Mouse (Mus musculus): ENCODE results near the gene Zfp541. TPM values are rescaled to one million over a fixed set of nuclear protein-coding genes. Genes with fewer than 3 reads are reported as not detected.

The Zfp541 gene
- polyA plus RNA-seq (2012; rRNA removed), result 0.09 and 0.18 TPM in 2 replicates

DNA sequence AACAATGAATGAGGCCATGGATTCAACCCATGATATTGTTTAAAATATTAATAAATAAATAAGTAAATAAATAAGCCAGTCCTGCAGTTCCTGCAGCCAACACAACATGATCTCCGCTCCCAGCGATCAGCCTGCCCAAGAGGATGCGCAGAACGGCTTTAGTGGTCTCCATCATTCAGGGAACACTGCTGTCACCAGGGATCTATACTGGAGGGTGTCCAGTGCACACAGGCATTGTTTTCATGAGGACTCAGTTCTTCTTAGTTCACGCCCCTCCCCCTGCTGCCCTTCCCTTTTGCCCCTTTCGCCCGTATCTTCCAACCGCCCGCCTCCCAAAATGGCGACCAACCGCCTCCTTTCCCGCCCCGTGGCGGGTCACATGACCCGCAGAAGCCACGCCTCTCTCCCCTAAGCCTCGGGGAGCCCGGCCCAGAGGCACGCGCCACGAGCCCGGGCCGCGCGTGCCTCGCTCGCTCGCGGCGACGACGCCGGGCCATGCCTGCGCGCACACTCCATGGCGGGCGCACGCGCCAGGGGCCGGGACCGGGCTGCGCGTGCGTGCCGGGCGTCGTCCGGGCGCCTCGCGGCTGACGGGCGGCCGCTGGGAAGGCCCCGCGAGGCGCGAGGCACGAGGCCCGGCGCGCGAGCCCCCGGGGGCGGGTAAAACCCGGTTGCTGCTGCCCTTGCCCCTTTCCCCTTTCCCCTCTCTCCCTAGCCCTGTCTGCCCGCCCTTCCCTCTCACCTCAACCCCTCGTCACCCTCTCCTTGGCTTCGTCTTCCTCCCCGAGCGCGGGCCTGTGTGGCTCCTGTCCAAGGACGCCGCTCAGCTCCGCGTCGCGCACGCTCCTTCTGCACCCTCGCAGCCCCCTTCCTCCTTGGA lies at the start of gene Zfp541:
TSS of gene Zfp541 (plus strand) at position 596 of the 880 bp plus-strand sequence.
- DNase-seq (ENCODE audit: low read depth), result no peak
- no peak for TF ChIP-seq CTCF (IDR thresholded peaks at IDR 0.05; ENCODE audit: borderline replicate concordance, extremely low read depth, insufficient read depth, insufficient read length)
- TF ChIP-seq POLR2A (IDR thresholded peaks at IDR 0.05; ENCODE audit: borderline replicate concordance, extremely low read depth, insufficient read depth, insufficient read length, poor library complexity, severe bottlenecking), result no peak

DNA sequence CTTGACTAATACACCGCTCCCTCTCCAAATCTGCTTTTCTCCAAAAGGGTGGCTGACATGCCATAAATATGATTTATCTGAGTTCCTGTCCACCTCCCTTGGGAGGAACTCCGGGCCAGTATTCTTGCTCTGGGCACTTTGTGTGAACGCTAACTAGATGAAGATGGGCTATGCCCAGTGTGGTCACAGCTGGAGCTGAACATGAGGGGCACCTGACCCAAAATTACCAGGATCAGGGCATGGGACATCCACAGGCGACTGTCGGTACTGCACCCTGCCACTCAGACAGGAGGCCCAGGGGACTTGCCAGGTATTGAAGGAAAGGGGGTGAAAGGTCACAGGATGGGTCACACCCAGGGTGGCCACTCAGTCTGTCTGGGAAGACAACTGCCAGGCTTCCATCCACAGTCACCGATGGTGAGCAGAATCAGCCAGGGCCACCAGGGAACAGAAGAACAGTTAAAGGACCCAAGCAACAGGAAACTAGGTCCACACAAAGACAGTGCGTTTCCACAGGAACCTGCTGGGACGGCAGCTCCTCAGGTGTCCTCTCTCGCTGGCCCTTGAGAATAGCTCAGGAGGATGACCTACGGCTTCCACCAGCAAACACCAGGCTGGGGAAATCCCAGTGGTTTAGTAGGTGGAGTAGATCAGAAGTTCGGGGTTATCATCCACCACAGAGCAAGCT lies 48.9 kb upstream of the Zfp541 start:
- DNase-seq (ENCODE audit: low read depth), result no peak
- TF ChIP-seq POLR2A (IDR thresholded peaks at IDR 0.05; ENCODE audit: borderline replicate concordance, extremely low read depth, insufficient read depth, insufficient read length, poor library complexity, severe bottlenecking) (no peak), CTCF (IDR thresholded peaks at IDR 0.05; ENCODE audit: borderline replicate concordance, extremely low read depth, insufficient read depth, insufficient read length) (peak; percentile 56; the same call in 1 of the 2 replicates)

GRCm38 (mm10) chr7:16013722-16014275 lies 47.8 kb upstream of the Zfp541 start:
- TF ChIP-seq CTCF (IDR thresholded peaks at IDR 0.05; ENCODE audit: borderline replicate concordance, extremely low read depth, insufficient read depth, insufficient read length) (no peak), POLR2A (IDR thresholded peaks at IDR 0.05; ENCODE audit: borderline replicate concordance, extremely low read depth, insufficient read depth, insufficient read length, poor library complexity, severe bottlenecking) (no peak)
- no peak for DNase-seq (ENCODE audit: low read depth)

DNA sequence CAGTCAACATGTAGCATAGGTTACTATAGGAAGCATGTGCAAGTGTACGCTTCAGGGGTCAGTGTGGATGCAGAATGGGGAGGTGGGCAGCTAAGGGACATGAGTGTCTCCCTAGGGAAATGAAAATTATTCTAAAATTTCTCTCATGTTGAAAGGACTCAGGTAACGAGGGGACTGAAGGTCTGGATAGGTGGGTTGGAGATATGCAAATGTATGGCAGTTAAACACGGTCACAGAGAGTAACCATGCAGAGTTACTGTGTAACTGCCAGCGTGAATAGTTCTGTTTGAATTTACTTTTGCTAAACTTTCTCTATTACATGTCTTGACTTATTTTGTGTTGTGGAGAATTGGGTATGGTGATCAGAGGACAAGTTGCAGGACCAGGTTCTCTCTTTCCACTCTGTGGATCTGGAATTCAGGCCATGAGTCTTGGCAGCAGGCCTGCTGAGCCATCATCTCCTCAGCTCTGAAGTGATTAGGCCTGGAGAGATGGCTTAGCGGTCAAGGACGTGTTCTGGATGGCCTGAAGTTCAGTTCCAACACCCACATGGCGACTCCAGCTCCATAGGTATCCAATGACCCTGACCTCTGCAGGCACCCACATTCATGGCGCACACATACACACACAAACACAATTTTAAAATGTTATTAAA lies 47.0 kb upstream of the Zfp541 start:
- TF ChIP-seq CTCF (IDR thresholded peaks at IDR 0.05; ENCODE audit: borderline replicate concordance, extremely low read depth, insufficient read depth, insufficient read length), result no peak
- TF ChIP-seq POLR2A (IDR thresholded peaks at IDR 0.05; ENCODE audit: borderline replicate concordance, extremely low read depth, insufficient read depth, insufficient read length, poor library complexity, severe bottlenecking), result no peak
- no peak for DNase-seq (ENCODE audit: low read depth)

- DNase-seq (ENCODE audit: low read depth), result no peak
- TF ChIP-seq CTCF (IDR thresholded peaks at IDR 0.05; ENCODE audit: borderline replicate concordance, extremely low read depth, insufficient read depth, insufficient read length), result no peak
- no peak for TF ChIP-seq POLR2A (IDR thresholded peaks at IDR 0.05; ENCODE audit: borderline replicate concordance, extremely low read depth, insufficient read depth, insufficient read length, poor library complexity, severe bottlenecking)
Measured at GRCm38 (mm10) chr7:16015384-16015783, 46.2 kb upstream of the Zfp541 start.

DNA sequence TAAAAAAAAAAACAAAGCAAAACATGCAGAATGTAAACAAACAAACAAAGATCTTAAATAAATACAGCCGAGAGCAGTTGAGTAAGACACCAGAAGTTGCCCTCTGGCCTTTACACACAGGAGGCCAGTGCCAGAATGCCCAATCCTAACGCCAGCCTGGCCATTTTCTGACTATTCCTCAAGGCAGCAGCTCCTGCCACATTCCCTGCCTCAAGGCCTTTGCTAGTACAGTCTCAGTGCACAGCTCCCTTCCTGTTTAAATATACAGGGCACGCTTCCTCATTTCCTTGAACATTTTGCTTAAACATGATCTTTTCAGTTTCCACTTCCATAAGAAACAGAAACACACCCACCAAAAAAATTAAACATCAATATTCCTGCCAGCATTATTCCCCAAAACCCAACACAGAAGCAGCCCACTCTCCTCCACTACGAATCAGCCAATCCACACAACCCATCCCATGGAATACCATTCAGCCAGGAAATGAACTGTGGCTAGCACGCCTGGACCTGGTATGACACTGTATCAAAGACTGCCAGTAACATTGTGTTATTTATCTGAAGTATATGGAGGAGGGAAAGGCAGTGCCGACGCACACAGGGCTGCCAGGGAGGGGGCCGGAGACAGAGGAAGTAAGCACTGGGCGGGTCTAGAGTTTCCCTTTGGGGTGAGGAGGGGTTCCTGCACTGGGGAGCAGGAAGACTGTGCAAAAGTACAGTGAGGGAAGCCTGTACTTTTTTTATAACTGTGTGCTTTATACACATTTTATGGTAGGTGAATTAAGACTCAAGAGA lies 43.4 kb upstream of the Zfp541 start:
- no peak for DNase-seq (ENCODE audit: low read depth)
- no peak for TF ChIP-seq CTCF (IDR thresholded peaks at IDR 0.05; ENCODE audit: borderline replicate concordance, extremely low read depth, insufficient read depth, insufficient read length)
- no peak for TF ChIP-seq POLR2A (IDR thresholded peaks at IDR 0.05; ENCODE audit: borderline replicate concordance, extremely low read depth, insufficient read depth, insufficient read length, poor library complexity, severe bottlenecking)

DNA sequence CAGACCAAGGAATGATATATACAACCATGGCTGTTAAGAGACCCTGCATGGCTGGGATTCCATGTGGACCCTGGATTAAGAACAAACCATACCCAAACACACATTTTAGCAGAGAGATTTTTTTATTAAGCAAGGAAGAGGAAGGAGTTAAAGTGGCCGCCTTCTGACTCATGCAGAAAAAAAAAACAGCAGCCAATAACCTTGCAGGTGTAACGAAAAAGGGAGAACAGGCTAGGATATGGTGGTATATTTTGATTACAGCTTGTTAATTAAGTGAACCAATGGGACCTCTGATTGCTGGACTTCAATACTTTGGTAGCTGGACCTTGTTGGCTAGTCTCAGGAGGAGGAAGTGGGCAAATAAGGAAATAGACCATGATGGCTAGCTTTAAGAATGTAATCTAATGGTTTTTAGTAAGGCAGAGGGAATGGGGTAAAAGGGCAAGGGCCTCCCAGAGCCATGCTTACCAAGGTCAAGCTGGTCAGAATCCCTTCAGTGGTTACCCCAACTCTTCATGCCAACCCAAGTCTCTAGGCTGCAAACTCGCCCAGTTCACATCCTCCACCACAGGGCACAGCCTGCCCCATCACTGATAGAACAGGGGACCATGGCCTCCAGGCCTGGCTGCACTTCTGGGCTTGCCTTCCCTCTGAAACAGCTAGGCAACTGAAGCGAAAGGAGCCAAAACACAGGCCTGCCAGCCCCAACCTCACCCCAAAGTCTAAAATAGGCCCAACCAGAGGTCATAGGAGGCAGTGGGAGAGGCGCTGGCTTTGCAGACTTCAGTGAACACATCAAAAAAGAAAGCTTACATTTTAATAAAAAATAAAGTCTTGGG lies 42.1 kb upstream of the Zfp541 start:
- TF ChIP-seq CTCF (IDR thresholded peaks at IDR 0.05; ENCODE audit: borderline replicate concordance, extremely low read depth, insufficient read depth, insufficient read length) (no peak), POLR2A (IDR thresholded peaks at IDR 0.05; ENCODE audit: borderline replicate concordance, extremely low read depth, insufficient read depth, insufficient read length, poor library complexity, severe bottlenecking) (no peak)
- no peak for DNase-seq (ENCODE audit: low read depth)

- DNase-seq (ENCODE audit: low read depth), result no peak
- TF ChIP-seq CTCF (IDR thresholded peaks at IDR 0.05; ENCODE audit: borderline replicate concordance, extremely low read depth, insufficient read depth, insufficient read length), result no peak
- no peak for TF ChIP-seq POLR2A (IDR thresholded peaks at IDR 0.05; ENCODE audit: borderline replicate concordance, extremely low read depth, insufficient read depth, insufficient read length, poor library complexity, severe bottlenecking)
Measured at GRCm38 (mm10) chr7:16024603-16025222, 36.9 kb upstream of the Zfp541 start.

DNA sequence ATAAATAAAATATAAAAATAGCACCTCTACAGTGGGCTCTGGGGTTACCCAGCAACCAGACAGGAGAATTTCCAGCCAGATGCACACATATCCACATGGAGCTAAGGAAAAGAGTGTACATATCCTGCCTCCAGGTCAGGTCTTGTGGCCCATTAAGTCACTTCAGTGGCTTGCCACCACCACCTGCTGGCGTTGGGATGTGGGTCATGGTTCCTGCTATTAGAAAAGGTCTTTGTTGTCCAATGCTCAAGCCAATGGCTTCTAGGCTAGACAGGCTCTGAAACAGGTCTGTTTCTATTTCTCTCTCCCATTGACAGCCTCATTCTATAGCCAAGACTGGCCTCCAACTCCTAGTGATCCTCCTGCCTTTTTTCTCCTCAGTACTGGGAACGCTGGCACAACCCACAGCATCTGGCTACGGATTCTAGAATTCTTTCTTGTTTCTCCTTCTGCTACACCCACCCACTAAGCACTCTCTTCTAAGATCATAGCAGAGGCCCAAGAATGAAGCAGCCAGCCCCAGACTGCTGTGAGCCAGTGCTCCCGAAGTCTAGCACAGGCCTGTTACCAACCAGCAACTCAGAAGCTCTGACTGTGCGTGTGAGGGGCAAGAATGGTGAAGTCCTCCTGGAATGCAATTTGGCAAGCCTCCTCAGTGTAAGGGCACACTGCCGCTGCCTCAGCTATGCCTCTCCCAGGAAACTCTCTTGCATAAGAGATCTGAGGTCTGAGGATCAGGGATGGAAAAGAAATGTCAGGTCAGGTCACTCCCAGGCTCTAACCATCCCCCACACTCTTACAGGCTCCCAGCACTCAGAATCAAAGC lies 33.3 kb upstream of the Zfp541 start:
- TF ChIP-seq POLR2A (IDR thresholded peaks at IDR 0.05; ENCODE audit: borderline replicate concordance, extremely low read depth, insufficient read depth, insufficient read length, poor library complexity, severe bottlenecking) (no peak), CTCF (IDR thresholded peaks at IDR 0.05; ENCODE audit: borderline replicate concordance, extremely low read depth, insufficient read depth, insufficient read length) (no peak)
- no peak for DNase-seq (ENCODE audit: low read depth)

All from brain, embryonic 14.5 days (tissue).